Comparison of ENCODE assay signal across 9 mouse cellular contexts in the genomic region with DNA sequence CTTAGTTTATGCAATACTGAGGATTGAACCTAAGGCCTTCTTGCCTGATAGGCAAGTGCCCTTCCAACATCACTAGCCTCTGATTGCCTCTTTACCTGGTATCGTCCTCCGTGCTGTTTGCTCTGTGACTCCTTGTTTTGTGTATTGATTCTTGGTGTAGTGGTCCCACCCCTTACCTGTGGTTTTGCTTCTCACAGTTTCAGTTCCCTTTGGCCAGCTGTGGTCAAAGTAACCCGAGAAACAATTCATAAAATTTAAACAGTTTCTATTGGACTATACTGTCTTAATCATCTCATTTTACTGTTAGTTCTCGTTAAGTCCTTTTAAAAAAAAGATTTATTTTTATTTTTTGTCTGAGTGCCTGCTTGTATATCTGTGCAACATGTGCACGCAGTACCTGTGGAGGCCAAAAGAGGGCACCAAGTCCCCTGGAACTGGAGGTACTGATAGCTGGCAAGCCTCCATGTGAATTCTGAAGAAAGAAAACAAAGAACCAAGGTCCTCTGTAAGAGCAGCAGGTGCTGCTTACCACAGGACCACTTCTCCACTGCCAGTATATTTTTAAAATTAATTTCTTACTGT.
DNase-seq lines count a peak whose midpoint lies in the region; ATAC-seq and TF ChIP-seq lines count a peak whose summit lies in the region.
"Had no signal": no experiment of that assay in that cellular context is flagged by ENCODE, and none has a peak within 500 bp of the region (broad histone marks: within the 10 kb centered on the region; RNA-seq: fewer than 3 reads in every experiment).

No protein-coding gene starts in this region.

- 69% methylated on average over 5 of the region's 5 CpGs for WGBS in hindbrain, embryonic 11.5 days
- 70% methylated on average over 5 of the region's 5 CpGs for WGBS in hindbrain, embryonic 13.5 days
- WGBS in liver, embryonic 14.5 days (ENCODE audit: insufficient replicate concordance) = 33% methylated on average over 5 of the region's 5 CpGs
- WGBS in stomach, embryonic 15.5 days = 58% methylated on average over 5 of the region's 5 CpGs

- H3K27me3 ChIP-seq in hindbrain, embryonic 11.5 days (ENCODE audit: control insufficient read depth, insufficient read depth, low read length) = no peaks in the 10 kb centered on the region
- H3K27me3 ChIP-seq in hindbrain, embryonic 13.5 days = no peaks in the 10 kb centered on the region
- H3K27me3 ChIP-seq in liver, embryonic 14.5 days (ENCODE audit: control insufficient read depth, insufficient read depth, low read length) = no peaks in the 10 kb centered on the region
- no peaks in the 10 kb centered on the region for H3K27me3 ChIP-seq in stomach, embryonic 15.5 days (replicated peaks)
- H3K27me3 ChIP-seq: liver, embryonic 15.5 days had no signal

- no peaks in the 10 kb centered on the region for H3K9me3 ChIP-seq in hindbrain, embryonic 11.5 days (ENCODE audit: control insufficient read depth, low read length)
- no peaks in the 10 kb centered on the region for H3K9me3 ChIP-seq in hindbrain, embryonic 13.5 days
- H3K9me3 ChIP-seq in ES-E14 (ENCODE audit: control insufficient read depth, insufficient read depth, low read depth, low read length) = no peaks in the 10 kb centered on the region
- H3K9me3 ChIP-seq in liver, embryonic 14.5 days (ENCODE audit: control insufficient read depth, low read length) = no peaks in the 10 kb centered on the region
- no peaks in the 10 kb centered on the region for H3K9me3 ChIP-seq in stomach, embryonic 15.5 days
- H3K9me3 ChIP-seq: liver, embryonic 15.5 days had no signal

- peak; percentile 55 for DNase-seq in hindbrain, embryonic 11.5 days (ENCODE audit: low spot score)
- DNase-seq in ES-E14 (ENCODE audit: low read depth, low spot score) = peak; percentile 39
- peak; percentile 29 for DNase-seq in c-Kit-positive CD71-positive TER-119-positive erythroid progenitor cells, embryonic 14.5 days (ENCODE audit: low spot score)
- DNase-seq in liver, embryonic 14.5 days (ENCODE audit: low read depth in 3 of 3, low spot score in 3 of 3) = no peak

- H3K4me2 ChIP-seq in hindbrain, embryonic 11.5 days (replicated peaks; ENCODE audit: low read depth, low read length) = no peak overlapping the region
- no peak overlapping the region for H3K4me2 ChIP-seq in hindbrain, embryonic 13.5 days
- H3K4me2 ChIP-seq in liver, embryonic 14.5 days (ENCODE audit: low read depth) = no peak overlapping the region
- H3K4me2 ChIP-seq in stomach, embryonic 15.5 days = no peak overlapping the region
- H3K4me2 ChIP-seq: liver, embryonic 15.5 days had no signal

- peak; percentile 65; the same call in 1 of the 2 replicates for ATAC-seq in hindbrain, embryonic 11.5 days (ENCODE audit: low FRiP score)
- ATAC-seq in hindbrain, embryonic 13.5 days (ENCODE audit: low FRiP score) = no peak
- ATAC-seq in hematopoietic stem cell, adult 5-6 weeks (replicated peaks in 1 of 2; ENCODE audit: insufficient read depth in 1 of 2, low FRiP score in 2 of 2, low TSS enrichment in 1 of 2, low read depth in 1 of 2, poor library complexity in 2 of 2, severe bottlenecking in 2 of 2) = peak; percentile 70 to 73
- ATAC-seq in liver, embryonic 14.5 days (ENCODE audit: insufficient read depth) = no peak
- ATAC-seq in stomach, embryonic 15.5 days (ENCODE audit: insufficient read depth, low FRiP score, low read depth) = peak; percentile 14; the same call in 1 of the 2 replicates
- ATAC-seq in frontal cortex, adult (ENCODE audit: low TSS enrichment) = no peak

- H3K36me3 ChIP-seq in hindbrain, embryonic 11.5 days (ENCODE audit: control insufficient read depth, insufficient read depth, low read length) = no peaks in the 10 kb centered on the region
- H3K36me3 ChIP-seq in hindbrain, embryonic 13.5 days = no peaks in the 10 kb centered on the region
- H3K36me3 ChIP-seq in ES-E14 (ENCODE audit: control insufficient read depth, insufficient read depth, low read length, poor library complexity, severe bottlenecking) = no peaks in the 10 kb centered on the region
- H3K36me3 ChIP-seq in liver, embryonic 14.5 days (replicated peaks; ENCODE audit: control insufficient read depth, insufficient read depth, low read depth) = no peaks in the 10 kb centered on the region
- H3K36me3 ChIP-seq in stomach, embryonic 15.5 days = no peaks in the 10 kb centered on the region
- H3K36me3 ChIP-seq: liver, embryonic 15.5 days had no signal

- in situ Hi-C loops in ES-E14 (cut with MboI; ENCODE audit: low sequenced_read_pairs in 2 of 2, unreplicated experiment in 2 of 2) = no loop called here

- no peak overlapping the region for H3K4me3 ChIP-seq in hindbrain, embryonic 11.5 days (ENCODE audit: low read depth, low read length)
- no peak overlapping the region for H3K4me3 ChIP-seq in hindbrain, embryonic 13.5 days
- H3K4me3 ChIP-seq in ES-E14 (ENCODE audit: insufficient read depth in 1 of 2, low read depth in 1 of 2, low read length in 2 of 2, poor library complexity in 1 of 2, severe bottlenecking in 1 of 2) = no peak overlapping the region
- no peak overlapping the region for H3K4me3 ChIP-seq in liver, embryonic 14.5 days (ENCODE audit: insufficient read depth in 1 of 2, low read depth in 2 of 2, low read length in 2 of 2)
- no peak overlapping the region for H3K4me3 ChIP-seq in stomach, embryonic 15.5 days (replicated peaks)
- H3K4me3 ChIP-seq: liver, embryonic 15.5 days had no signal

- no peak for TF ChIP-seq EP300 in liver, embryonic 14.5 days (IDR thresholded peaks at IDR 0.05; ENCODE audit: low read depth)

- TF ChIP-seq CTCF in liver, embryonic 14.5 days (IDR thresholded peaks at IDR 0.05; ENCODE audit: low read depth) = peak; percentile 64

- no peak overlapping the region for H3K27ac ChIP-seq in hindbrain, embryonic 11.5 days (ENCODE audit: low read depth, low read length)
- no peak overlapping the region for H3K27ac ChIP-seq in hindbrain, embryonic 13.5 days
- H3K27ac ChIP-seq in ES-E14 (ENCODE audit: insufficient read depth, low read depth, low read length, poor library complexity, severe bottlenecking) = no peak overlapping the region
- no peak overlapping the region for H3K27ac ChIP-seq in liver, embryonic 14.5 days
- no peak overlapping the region for H3K27ac ChIP-seq in stomach, embryonic 15.5 days
- H3K27ac ChIP-seq: liver, embryonic 15.5 days had no signal

- H3K9ac ChIP-seq in hindbrain, embryonic 11.5 days (ENCODE audit: low read depth, low read length) = no peak overlapping the region
- H3K9ac ChIP-seq in hindbrain, embryonic 13.5 days = no peak overlapping the region
- no peak overlapping the region for H3K9ac ChIP-seq in ES-E14 (ENCODE audit: insufficient read depth, low read depth, low read length, poor library complexity, severe bottlenecking)
- H3K9ac ChIP-seq in liver, embryonic 14.5 days (replicated peaks) = no peak overlapping the region
- no peak overlapping the region for H3K9ac ChIP-seq in stomach, embryonic 15.5 days
- H3K9ac ChIP-seq: liver, embryonic 15.5 days had no signal

- H3K4me1 ChIP-seq in hindbrain, embryonic 11.5 days (replicated peaks; ENCODE audit: control insufficient read depth, insufficient read depth, low read length) = no peaks in the 10 kb centered on the region
- H3K4me1 ChIP-seq in hindbrain, embryonic 13.5 days (replicated peaks) = no peaks in the 10 kb centered on the region
- no peaks in the 10 kb centered on the region for H3K4me1 ChIP-seq in ES-E14 (ENCODE audit: control insufficient read depth in 2 of 2, insufficient read depth in 2 of 2, low read length in 2 of 2, poor library complexity in 1 of 2)
- H3K4me1 ChIP-seq in liver, embryonic 14.5 days (replicated peaks; ENCODE audit: control insufficient read depth in 2 of 2, insufficient read depth in 2 of 2, low read length in 1 of 2) = no peaks in the 10 kb centered on the region
- no peaks in the 10 kb centered on the region for H3K4me1 ChIP-seq in stomach, embryonic 15.5 days
- H3K4me1 ChIP-seq: liver, embryonic 15.5 days had no signal

TF ChIP-seq in ES-E14, 5 proteins besides CTCF, POLR2A, EP300 and RAD21:
- TF ChIP-seq ZNF384 (IDR thresholded peaks at IDR 0.05; ENCODE audit: low read depth, low read length) = no peak
- TF ChIP-seq CHD2 (IDR thresholded peaks at IDR 0.05; ENCODE audit: low read depth, low read length) = no peak
- TF ChIP-seq ZC3H11A (IDR thresholded peaks at IDR 0.05; ENCODE audit: borderline replicate concordance, low read depth, low read length) = peak; percentile 45; the same call in 1 of the 2 replicates

Comparison
In these comparisons a context has a peak if more than half of its experiments do, and no peak if none do; other contexts are left out.
1. ATAC-seq: peak in hindbrain, embryonic 11.5 days (single experiment), hematopoietic stem cell, adult 5-6 weeks (2 of 2) and stomach, embryonic 15.5 days (single experiment); none in hindbrain, embryonic 13.5 days (single experiment), liver, embryonic 14.5 days (single experiment) and frontal cortex, adult (single experiment).
2. DNase-seq: peak in hindbrain, embryonic 11.5 days (single experiment), ES-E14 (single experiment) and c-Kit-positive CD71-positive TER-119-positive erythroid progenitor cells, embryonic 14.5 days (single experiment); none in liver, embryonic 14.5 days (0 of 3).